8 mouse cellular contexts compared by ENCODE assay signal in the genomic region with DNA sequence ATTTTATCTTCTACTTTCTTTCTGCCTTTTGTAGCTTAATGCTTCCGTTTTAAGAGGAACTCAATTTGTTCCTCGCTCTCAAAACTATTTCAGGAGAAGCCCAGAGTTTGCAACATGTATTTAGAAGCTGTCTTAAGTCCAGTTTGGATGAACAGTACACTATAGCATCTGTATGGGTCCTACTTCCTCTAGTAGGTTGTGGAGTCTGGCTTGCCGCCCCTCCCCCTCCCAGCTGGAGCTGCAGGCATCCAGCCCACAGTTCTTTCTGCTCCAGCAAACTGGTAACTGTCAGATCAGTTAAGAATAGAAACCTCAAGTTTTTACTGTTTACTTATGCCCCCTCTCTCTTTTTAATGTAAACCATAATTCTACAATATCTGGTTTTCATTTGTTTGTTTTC. TPM values are rescaled to one million over a fixed set of nuclear protein-coding genes. Genes with fewer than 3 reads are reported as not detected.
A peak's percentile ranks its signal among the peaks of the same experiment; 100 is the strongest.
DNase-seq lines count a peak whose midpoint lies in the region.
"Had no signal": no experiment of that assay in that cellular context is flagged by ENCODE, and none has a peak within 500 bp of the region (broad histone marks: within the 10 kb centered on the region; RNA-seq: fewer than 3 reads in every experiment).

No protein-coding gene starts in this region.

- DNase-seq in layer of hippocampus, adult 11-12 months (ENCODE audit: low spot score): peak; percentile 67
- no peak for DNase-seq in layer of hippocampus, adult 9-10 months (ENCODE audit: low spot score)
- peak; percentile 18 for DNase-seq in NIH3T3 (ENCODE audit: low read depth)
- DNase-seq in forelimb bud, embryonic 11.5 days (ENCODE audit: low read depth, low spot score): peak; percentile 5
- DNase-seq in kidney, postnatal 4 days: peak; percentile 78 to 82
- DNase-seq in right cerebral cortex, postnatal 4 days: peak; percentile 78
- DNase-seq in urinary bladder, adult 2 months (ENCODE audit: low spot score): no peak

RNA-seq across cellular contexts. Expression of a gene that starts 2.8 kb away (rescaled TPM):
- polyA plus RNA-seq in urinary bladder, adult 2 months (2012; rRNA removed): 0.19 and 0.21 TPM in 2 replicates
- polyA plus RNA-seq: heart, postnatal 0 days had no signal

Comparison
In these comparisons a context has a peak if more than half of its experiments do, and no peak if none do; other contexts are left out.
1. DNase-seq: peak in layer of hippocampus, adult 11-12 months (single experiment), NIH3T3 (single experiment), forelimb bud, embryonic 11.5 days (single experiment), kidney, postnatal 4 days (2 of 2) and right cerebral cortex, postnatal 4 days (single experiment); none in layer of hippocampus, adult 9-10 months (single experiment) and urinary bladder, adult 2 months (single experiment).